Mouse (Mus musculus) cerebellum, adult 2 months (tissue): Measurements from ENCODE around the gene Olfr826. TPM values are rescaled to one million over a fixed set of nuclear protein-coding genes. Genes with fewer than 3 reads are reported as not detected.
A peak's percentile ranks its signal among the peaks of the same experiment; 100 is the strongest.
"Not testable (repeated sequence)": the region's sequence is repeated elsewhere in the genome, so short reads cannot be mapped to it uniquely, and the experiment has no call there.

Source experiments
- DNase-seq, 2 experiments: peaks; one replicate each; pipeline ENCODE4 v3.0.0; 2021
- H3K27ac ChIP-seq: fragments of 200-500 bp; 2 replicates; pipeline ENCODE4 v1.5.1; 2012; ENCODE audit warnings: low read length, control low read depth, inconsistent platforms; ENCODE audit not compliant: insufficient read depth
- H3K27me3 ChIP-seq: fragments of 200-500 bp; 2 replicates; pipeline ENCODE4 v1.6.1; 2012; ENCODE audit warnings: inconsistent platforms, mild to moderate bottlenecking, low read length, moderate library complexity; ENCODE audit not compliant: control insufficient read depth, insufficient read depth
- H3K4me1 ChIP-seq: fragments of 200-500 bp; 2 replicates; pipeline ENCODE4 v1.6.1; 2011; ENCODE audit warnings: low read length; ENCODE audit not compliant: control insufficient read depth, insufficient read depth
- H3K4me3 ChIP-seq: fragments of 200-500 bp; replicated peaks from 2 replicates; pipeline ENCODE3; 2011; ENCODE audit warnings: mild to moderate bottlenecking, low read depth, low read length, control low read depth; ENCODE audit not compliant: insufficient read depth
- CTCF ChIP-seq: fragments of 200-500 bp; IDR thresholded peaks from 2 replicates; pipeline ENCODE4 v1.5.1; 2011; ENCODE audit warnings: low read depth, mild to moderate bottlenecking, control low read depth, low read length, moderate library complexity, borderline replicate concordance; ENCODE audit not compliant: insufficient read depth
- POLR2A ChIP-seq: fragments of 200-500 bp; IDR thresholded peaks from 2 replicates; pipeline ENCODE4 v1.6.1; 2011; ENCODE audit warnings: low read length, control low read depth, borderline replicate concordance; ENCODE audit not compliant: insufficient read depth
- WGBS: fragments of 180-500 bp; shearing (Covaris S2); methylation state at CpG from one replicate; pipeline ENCODE4 v1.1.7; 2018; 5-methylcytosine and 5-hydroxymethylcytosine counted together
- polyA plus RNA-seq: library from polyadenylated mRNA; depleted of rRNA; stranded (reverse); fragments of >200 nt; gene quantifications from 2 replicates; pipeline ENCODE4 v1.2.3, GENCODE M21; 2012; rRNA removed

Gene Olfr826
- not detected in 2 replicates for polyA plus RNA-seq

GRCm38 (mm10) chr10:130184086-130184485 is at the start of gene Olfr826:
TSS of gene Olfr826 (minus strand) at chr10:130184186.
- Histone ChIP-seq H3K27ac (no peak within 1 kb of the TSS), H3K4me1 (no peaks in the 10 kb centered on the region), H3K27me3 (no peaks in the 10 kb centered on the region), H3K4me3 (no peak within 1 kb of the TSS)
- no peak for DNase-seq
- WGBS = 80% methylated on average over 1 of the region's 1 CpGs
- TF ChIP-seq CTCF (no peak), POLR2A (no peak)

GRCm38 (mm10) chr10:130232117-130232516 is 48.1 kb upstream of the Olfr826 start:
- 66% methylated on average over 1 of the region's 1 CpGs for WGBS
- Histone ChIP-seq H3K4me3 (no peak overlapping the region), H3K27me3 (no peaks in the 10 kb centered on the region), H3K4me1 (no peaks in the 10 kb centered on the region), H3K27ac (no peak overlapping the region)
- no peak for TF ChIP-seq POLR2A
- TF ChIP-seq CTCF = no peak
- DNase-seq = no peak

- TF ChIP-seq CTCF = no peak
- TF ChIP-seq POLR2A = no peak
Measured at GRCm38 (mm10) chr10:130229584-130229983, 45.6 kb upstream of the Olfr826 start.

GRCm38 (mm10) chr10:130228246-130228645 is 44.3 kb upstream of the Olfr826 start:
- TF ChIP-seq POLR2A (no peak), CTCF (peak; percentile 84)
- Histone ChIP-seq H3K4me1 (no peaks in the 10 kb centered on the region), H3K27me3 (no peaks in the 10 kb centered on the region), H3K4me3 (no peak overlapping the region), H3K27ac (no peak overlapping the region)
- DNase-seq = peak; percentile 33 to 35
- WGBS = 0% methylated on average over 1 of the region's 1 CpGs

More at GRCm38 (mm10) chr10:130229584-130229983, 45.6 kb upstream of the Olfr826 start:
- Histone ChIP-seq H3K27ac (no peak overlapping the region), H3K4me1 (no peaks in the 10 kb centered on the region), H3K4me3 (no peak overlapping the region), H3K27me3 (no peaks in the 10 kb centered on the region)
- 91% methylated on average over 5 of the region's 5 CpGs for WGBS
- DNase-seq = no peak

DNA sequence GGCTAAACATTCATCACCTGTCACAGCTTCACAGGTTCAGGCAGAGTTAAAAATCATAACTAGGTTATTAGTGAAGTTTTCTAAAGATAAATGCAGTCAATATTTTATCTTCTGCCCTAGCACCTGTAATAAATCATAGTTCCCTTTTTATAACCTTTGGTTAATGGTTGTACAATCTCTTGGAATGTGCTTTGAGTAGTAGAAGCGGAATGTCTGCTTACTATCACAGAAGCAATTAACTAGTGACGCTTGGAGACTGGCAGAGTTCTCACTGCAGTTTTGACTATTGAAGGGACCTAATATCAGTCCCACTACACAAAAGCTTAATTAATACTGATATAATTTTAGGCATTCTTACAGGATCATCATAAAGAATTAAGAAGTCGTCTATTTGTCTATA is 41.0 kb upstream of the Olfr826 start:
- no peak for TF ChIP-seq CTCF
- TF ChIP-seq POLR2A = no peak
- no peak overlapping the region for H3K27ac ChIP-seq
- no peaks in the 10 kb centered on the region for H3K27me3 ChIP-seq
- no peak for DNase-seq
- WGBS = 81% methylated on average over 3 of the region's 3 CpGs
- H3K4me3 ChIP-seq = no peak overlapping the region
- no peaks in the 10 kb centered on the region for H3K4me1 ChIP-seq

DNA sequence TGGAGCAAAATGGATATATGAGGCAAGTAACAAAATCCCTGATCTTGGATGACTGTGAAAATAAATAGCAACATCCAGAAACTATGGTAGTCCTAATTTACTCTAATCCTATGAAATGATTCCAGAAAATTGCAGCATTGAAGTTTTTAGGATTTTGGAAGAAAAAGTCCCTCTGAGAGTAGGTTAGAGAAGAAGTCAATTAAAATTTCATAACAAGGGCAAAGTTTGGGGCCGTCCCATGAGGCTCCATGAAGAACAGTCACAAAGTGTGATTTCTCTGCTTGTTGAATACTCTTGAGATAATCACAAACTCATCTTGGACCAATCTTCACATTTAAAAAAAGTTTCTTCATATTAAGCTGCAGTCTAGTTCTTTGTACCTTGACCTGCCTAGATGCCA is 30.3 kb upstream of the Olfr826 start, which contains the start of gene Olfr827:
Gene Olfr827 (minus strand): TSS at position 101 of the 400 bp plus-strand sequence.
- no peak for TF ChIP-seq POLR2A
- no peak for TF ChIP-seq CTCF
- no peak for DNase-seq

GRCm38 (mm10) chr10:130166666-130167065 is 17.3 kb downstream of the Olfr826 start, which contains the start of gene Olfr825:
TSS of gene Olfr825 (minus strand) at chr10:130166766.
- Histone ChIP-seq H3K27ac (no peak within 1 kb of the TSS), H3K4me3 (no peak within 1 kb of the TSS), H3K4me1 (no peaks in the 10 kb centered on the region), H3K27me3 (no peaks in the 10 kb centered on the region)
- DNase-seq = no peak
- TF ChIP-seq CTCF (no peak), POLR2A (no peak)

More for the DNA sequence above, 30.3 kb upstream of the Olfr826 start, which contains the start of gene Olfr827:
- Histone ChIP-seq H3K4me3 (no peak within 1 kb of the TSS), H3K27me3 (no peaks in the 10 kb centered on the region), H3K4me1 (no peaks in the 10 kb centered on the region), H3K27ac (no peak within 1 kb of the TSS)
- 90% methylated on average over 1 of the region's 1 CpGs for WGBS

DNA sequence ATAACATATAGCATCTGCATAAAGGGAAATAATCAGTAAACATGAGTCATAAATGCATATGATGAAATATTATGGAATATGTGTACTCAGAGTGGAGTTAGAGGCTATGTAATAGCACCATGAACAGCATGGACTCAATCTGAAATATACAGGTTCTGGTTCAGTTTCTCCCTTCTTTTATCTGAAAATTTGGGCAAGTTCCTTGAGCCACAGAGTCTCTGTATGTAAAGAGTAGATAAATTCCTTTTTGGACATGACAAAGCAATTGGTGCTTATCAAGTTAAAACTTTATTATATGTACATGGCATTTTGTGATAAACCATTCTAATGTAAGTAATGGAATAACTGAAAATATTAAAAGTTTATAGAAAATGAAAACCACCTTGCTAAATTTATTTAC is 18.8 kb downstream of the Olfr826 start:
- TF ChIP-seq CTCF (no peak), POLR2A (no peak)
- H3K4me1 ChIP-seq = no peaks in the 10 kb centered on the region
- no peak for DNase-seq
- no peak overlapping the region for H3K27ac ChIP-seq
- H3K27me3 ChIP-seq = no peaks in the 10 kb centered on the region
- no peak overlapping the region for H3K4me3 ChIP-seq

DNA sequence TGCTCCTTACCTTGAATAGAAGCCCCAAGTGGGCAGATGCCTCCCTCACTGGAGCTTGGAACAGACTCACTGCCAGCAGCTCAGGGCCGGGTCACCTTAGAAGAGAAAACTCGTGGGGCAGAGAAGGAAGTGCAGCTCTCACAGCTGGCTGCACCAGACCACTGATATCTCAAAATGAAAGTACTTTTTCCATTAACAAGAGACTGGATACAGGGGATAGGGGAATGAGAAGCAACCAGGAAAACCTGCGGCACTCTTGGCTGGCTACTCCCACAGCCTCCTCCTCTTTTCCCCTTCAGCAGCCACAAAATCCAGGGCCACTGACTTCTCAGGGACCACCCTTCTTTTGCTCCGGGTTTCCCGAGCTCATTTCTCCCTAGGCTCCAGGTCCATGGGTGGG is 39.9 kb downstream of the Olfr826 start:
- TF ChIP-seq CTCF (no peak), POLR2A (no peak)
- Histone ChIP-seq H3K27ac (no peak overlapping the region), H3K4me1 (no peaks in the 10 kb centered on the region), H3K27me3 (no peaks in the 10 kb centered on the region), H3K4me3 (no peak overlapping the region)
- 82% methylated on average over 5 of the region's 5 CpGs for WGBS
- DNase-seq = no peak

DNA sequence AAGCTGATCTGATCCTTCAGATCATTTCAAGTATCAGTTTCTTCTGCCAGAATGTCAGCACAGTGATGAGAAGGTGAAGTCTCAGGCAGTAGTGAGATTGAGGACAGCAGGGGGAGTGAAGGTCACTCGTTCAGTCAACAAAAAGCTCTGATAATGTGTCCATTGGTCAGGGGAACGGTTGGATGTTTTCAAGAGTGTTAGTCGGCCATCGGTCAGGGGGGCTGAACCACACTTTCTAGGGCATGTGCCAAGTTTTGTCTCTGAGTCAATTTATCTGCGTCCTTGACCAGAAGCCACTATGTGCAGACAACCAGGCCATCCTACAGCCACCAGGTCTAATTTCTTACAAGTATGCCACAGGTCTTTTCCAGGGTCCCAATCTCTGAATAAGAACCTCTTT is 41.5 kb downstream of the Olfr826 start:
- not testable (repeated sequence) for H3K27ac ChIP-seq, H3K27me3 ChIP-seq, H3K4me1 ChIP-seq, H3K4me3 ChIP-seq, DNase-seq
- 72% methylated on average over 5 of the region's 5 CpGs for WGBS
